In the genomic region with DNA sequence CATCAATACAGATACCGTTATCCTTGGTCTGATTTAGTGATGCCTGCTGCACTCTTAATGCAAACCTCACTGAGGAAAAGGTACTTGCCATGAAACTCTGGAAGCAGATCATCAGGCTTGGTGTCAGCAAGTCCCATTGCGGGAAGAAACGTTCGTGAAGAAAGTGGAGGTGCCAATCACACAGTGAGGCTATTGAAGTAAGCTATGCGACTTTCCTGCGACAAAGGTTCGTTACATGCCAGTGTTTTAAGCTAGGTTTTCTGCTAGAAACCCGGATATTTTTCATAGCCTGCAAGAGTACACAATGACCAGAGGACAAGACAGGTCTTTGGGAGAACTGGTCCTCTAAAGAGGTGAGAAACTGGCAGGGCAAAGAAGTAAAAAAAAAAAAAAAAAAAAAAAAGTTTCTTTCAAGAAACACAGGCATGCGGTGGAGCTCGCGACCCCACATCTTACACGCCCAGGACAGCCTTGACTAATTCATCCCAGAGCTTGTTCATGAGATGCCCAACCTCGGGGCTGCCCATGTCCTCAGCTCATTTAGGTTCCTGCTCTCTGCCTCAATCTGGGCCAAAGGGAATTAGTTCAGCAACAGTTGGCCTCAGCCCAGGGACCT, we compare ENCODE assay signal across 7 mouse cellular contexts. TPM values are rescaled to one million over a fixed set of nuclear protein-coding genes. Genes with fewer than 3 reads are reported as not detected.
DNase-seq lines count a peak whose midpoint lies in the region; ATAC-seq and TF ChIP-seq lines count a peak whose summit lies in the region.

No protein-coding gene starts in this region.

- peaks cover 41% of the 10 kb centered on the region for H3K79me2 ChIP-seq in myocyte (ENCODE audit: control insufficient read depth, insufficient read depth)

- 6% methylated on average over 13 of the region's 13 CpGs for WGBS in lung, postnatal 0 days
- WGBS in embryonic facial prominence, embryonic 11.5 days, result 5% methylated on average over 13 of the region's 13 CpGs

- TF ChIP-seq CTCF in lung, postnatal 0 days (IDR thresholded peaks at IDR 0.05), result no peak

- peak overlapping the region; percentile 37 for H3ac ChIP-seq in myocyte (ENCODE audit: control insufficient read depth, insufficient read length)

- H3K4me2 ChIP-seq in lung, postnatal 0 days (replicated peaks; ENCODE audit: low read depth, low read length), result peak overlapping the region; percentile 71
- peak overlapping the region; percentile 60 for H3K4me2 ChIP-seq in embryonic facial prominence, embryonic 11.5 days (ENCODE audit: low read depth, low read length)
- peak overlapping the region; percentile 78 for H3K4me2 ChIP-seq in myocyte (ENCODE audit: low read depth)

- H3K27ac ChIP-seq in lung, postnatal 0 days (ENCODE audit: low read length), result peak overlapping the region; percentile 85
- peak overlapping the region; percentile 87 for H3K27ac ChIP-seq in embryonic facial prominence, embryonic 11.5 days (replicated peaks; ENCODE audit: low read depth, low read length)

- TF ChIP-seq EP300 in lung, postnatal 0 days (IDR thresholded peaks at IDR 0.05), result no peak

- no peaks in the 10 kb centered on the region for H3K27me3 ChIP-seq in lung, postnatal 0 days (replicated peaks; ENCODE audit: insufficient read depth, low read length)
- no peaks in the 10 kb centered on the region for H3K27me3 ChIP-seq in embryonic facial prominence, embryonic 11.5 days (ENCODE audit: control insufficient read depth, insufficient read depth, low read length)
- H3K27me3 ChIP-seq in myocyte (ENCODE audit: control insufficient read depth, insufficient read depth, insufficient read length), result no peaks in the 10 kb centered on the region

- DNase-seq in lung, postnatal 0 days (ENCODE audit: low spot score), result no peak
- DNase-seq in lung, adult 18-20 months, result no peak
- DNase-seq in embryonic facial prominence, embryonic 11.5 days (ENCODE audit: low spot score), result peak; percentile 82
- DNase-seq in urinary bladder, postnatal 25 days (ENCODE audit: low spot score), result no peak
- no peak for DNase-seq in layer of hippocampus, adult 18-20 months (ENCODE audit: low spot score in 2 of 2)

- peaks cover 9% of the 10 kb centered on the region for H3K4me1 ChIP-seq in lung, postnatal 0 days (ENCODE audit: insufficient read depth, low read depth, low read length)
- peaks cover 2% of the 10 kb centered on the region; the same call in 1 of the 2 replicates for H3K4me1 ChIP-seq in embryonic facial prominence, embryonic 11.5 days (ENCODE audit: control insufficient read depth, insufficient read depth, low read length)

- peak overlapping the region; percentile 88 for H3K9ac ChIP-seq in lung, postnatal 0 days (replicated peaks; ENCODE audit: low read depth)
- H3K9ac ChIP-seq in embryonic facial prominence, embryonic 11.5 days (replicated peaks; ENCODE audit: low read length), result peak overlapping the region; percentile 83

- peak overlapping the region; percentile 97 for H3K4me3 ChIP-seq in lung, postnatal 0 days (ENCODE audit: low read depth, low read length)
- H3K4me3 ChIP-seq in embryonic facial prominence, embryonic 11.5 days (ENCODE audit: low read depth, low read length), result peak overlapping the region; percentile 67
- peak overlapping the region; percentile 75 for H3K4me3 ChIP-seq in myocyte

- no peak for TF ChIP-seq POLR2A in myocyte (IDR thresholded peaks at IDR 0.05; ENCODE audit: insufficient read length, low read depth)

- no peaks in the 10 kb centered on the region for H3K36me3 ChIP-seq in lung, postnatal 0 days (ENCODE audit: insufficient read depth, low read length)
- H3K36me3 ChIP-seq in embryonic facial prominence, embryonic 11.5 days (replicated peaks; ENCODE audit: control insufficient read depth, insufficient read depth, low read depth, low read length), result no peaks in the 10 kb centered on the region
- no peaks in the 10 kb centered on the region for H3K36me3 ChIP-seq in myocyte (ENCODE audit: control insufficient read depth, insufficient read depth)

- H3K9me3 ChIP-seq in lung, postnatal 0 days (ENCODE audit: low read length), result no peaks in the 10 kb centered on the region
- no peaks in the 10 kb centered on the region for H3K9me3 ChIP-seq in embryonic facial prominence, embryonic 11.5 days (replicated peaks; ENCODE audit: control insufficient read depth, low read length)

- ATAC-seq in lung, postnatal 0 days, result peak; percentile 84
- ATAC-seq in embryonic facial prominence, embryonic 11.5 days (replicated peaks; ENCODE audit: insufficient number of reproducible peaks, low FRiP score, low TSS enrichment, low read depth), result peak; percentile 87
- peak; percentile 46 for ATAC-seq in inflammation-experienced regulatory T-cells, adult 6 months

TF ChIP-seq in myocyte, 11 proteins besides CTCF, POLR2A, EP300 and RAD21:
- no peak for TF ChIP-seq MYOG (IDR thresholded peaks at IDR 0.05; ENCODE audit: control insufficient read depth in 1 of 3, insufficient read depth in 1 of 3, insufficient read length in 2 of 3, low read depth in 2 of 3)
- no peak for TF ChIP-seq TCF3 (IDR thresholded peaks at IDR 0.05; ENCODE audit: insufficient read length, low read depth)
- TF ChIP-seq CEBPB (IDR thresholded peaks at IDR 0.05; ENCODE audit: insufficient read depth, poor library complexity, severe bottlenecking), result no peak
- TF ChIP-seq MAX (IDR thresholded peaks at IDR 0.05; ENCODE audit: low read depth), result no peak
- TF ChIP-seq TCF12 (IDR thresholded peaks at IDR 0.05; ENCODE audit: insufficient read depth, poor library complexity, severe bottlenecking), result no peak
- no peak for TF ChIP-seq POLR2AphosphoS2 (IDR thresholded peaks at IDR 0.05; ENCODE audit: insufficient read length, low read depth)
- no peak for TF ChIP-seq REST (IDR thresholded peaks at IDR 0.05; ENCODE audit: insufficient read depth, insufficient read length)
- no peak for TF ChIP-seq USF1 (IDR thresholded peaks at IDR 0.05; ENCODE audit: low read depth)

RNA-seq across cellular contexts. Expression of gene Dynlrb1, which starts 0.5 kb away (rescaled TPM):
- 332 TPM in 2 replicates for polyA plus RNA-seq in lung, postnatal 0 days (2015; fragmentation: Nextera tagmentation; extraction: Ambion mirVana)
- 515 and 533 TPM in 2 replicates for polyA plus RNA-seq in embryonic facial prominence, embryonic 11.5 days (2014; fragmentation: Nextera tagmentation; extraction: Ambion mirVana)
- 100 to 1,000 TPM; 260 to 401 (median 321) TPM for polyA plus RNA-seq in inflammation-experienced regulatory T-cells, adult 6 months (2017; shearing (Covaris generic))
- polyA plus RNA-seq in myocyte (2012; fragmentation: generic; extraction: Trizol), result 418 TPM
- total RNA-seq in layer of hippocampus, adult 18-20 months (2021), result 100 to 1,000 TPM; 299 to 308 TPM

RNA-seq across cellular contexts. Expression of gene Map1lc3a, which starts 40.2 kb away (rescaled TPM):
- 382 and 428 TPM in 2 replicates for polyA plus RNA-seq in lung, postnatal 0 days (2015; fragmentation: Nextera tagmentation; extraction: Ambion mirVana)
- 113 and 149 TPM in 2 replicates for polyA plus RNA-seq in embryonic facial prominence, embryonic 11.5 days (2014; fragmentation: Nextera tagmentation; extraction: Ambion mirVana)
- 1 to 10 TPM in 2 of 3 experiments, not detected in 1; 1.4 to 2.5 TPM for polyA plus RNA-seq in inflammation-experienced regulatory T-cells, adult 6 months (2017; shearing (Covaris generic))
- polyA plus RNA-seq in myocyte (2012; fragmentation: generic; extraction: Trizol), result 413 TPM
- total RNA-seq in layer of hippocampus, adult 18-20 months (2021), result 100 to 1,000 TPM; 245 to 249 TPM

Comparison
In these comparisons a context has a peak if more than half of its experiments do, and no peak if none do; other contexts are left out.
1. RNA of gene Map1lc3a, which starts 40.2 kb away (polyA plus RNA-seq): 382 to 428 TPM in lung, postnatal 0 days, 413 TPM in myocyte (single experiment) and 113 to 149 TPM in embryonic facial prominence, embryonic 11.5 days; 1.4 to 2.5 TPM in inflammation-experienced regulatory T-cells, adult 6 months; every median in the first group is over 10 times any median in the second.
2. Peak in every context shown above with its lines, with median percentiles within 50 percentile points of each other: ATAC-seq, H3K4me2 ChIP-seq and H3K4me3 ChIP-seq.